Mouse (Mus musculus): ENCODE measurements around the gene Hdac4.

The Hdac4 gene

GRCm38 (mm10) chr1:91962256-91962655 is 233.2 kb downstream of the Hdac4 start:
- peak; percentile 75 for DNase-seq (ENCODE audit: low spot score)

GRCm38 (mm10) chr1:91961231-91961630 is 234.3 kb downstream of the Hdac4 start:
- DNase-seq (ENCODE audit: low spot score), result peak; percentile 33

- DNase-seq (ENCODE audit: low spot score), result no peak
Measured at GRCm38 (mm10) chr1:91959891-91960290, 235.6 kb downstream of the Hdac4 start.

- no peak for DNase-seq (ENCODE audit: low spot score)
Measured at GRCm38 (mm10) chr1:91959044-91959443, 236.5 kb downstream of the Hdac4 start.

GRCm38 (mm10) chr1:91956229-91956628 is 239.3 kb downstream of the Hdac4 start:
- no peak for DNase-seq (ENCODE audit: low spot score)

GRCm38 (mm10) chr1:91954954-91955353 is 240.5 kb downstream of the Hdac4 start:
- DNase-seq (ENCODE audit: low spot score), result no peak

GRCm38 (mm10) chr1:91952912-91953311 is 242.6 kb downstream of the Hdac4 start:
- peak; percentile 35 for DNase-seq (ENCODE audit: low spot score)

GRCm38 (mm10) chr1:91947441-91947840 is 248.1 kb downstream of the Hdac4 start:
- DNase-seq (ENCODE audit: low spot score), result no peak

- DNase-seq (ENCODE audit: low spot score), result no peak
Measured at GRCm38 (mm10) chr1:91942583-91942982, 252.9 kb downstream of the Hdac4 start.

GRCm38 (mm10) chr1:91942031-91942430 is 253.5 kb downstream of the Hdac4 start:
- no peak for DNase-seq (ENCODE audit: low spot score)

GRCm38 (mm10) chr1:91941094-91941493 is 254.4 kb downstream of the Hdac4 start:
- DNase-seq (ENCODE audit: low spot score), result no peak

GRCm38 (mm10) chr1:91935171-91935570 is 260.3 kb downstream of the Hdac4 start:
- no peak for DNase-seq (ENCODE audit: low spot score)

GRCm38 (mm10) chr1:91933681-91934080 is 261.8 kb downstream of the Hdac4 start:
- no peak for DNase-seq (ENCODE audit: low spot score)

GRCm38 (mm10) chr1:91932221-91932620 is 263.3 kb downstream of the Hdac4 start:
- no peak for DNase-seq (ENCODE audit: low spot score)

GRCm38 (mm10) chr1:91931786-91932185 is 263.7 kb downstream of the Hdac4 start:
- DNase-seq (ENCODE audit: low spot score), result no peak

- no peak for DNase-seq (ENCODE audit: low spot score)
Measured at GRCm38 (mm10) chr1:91931196-91931595, 264.3 kb downstream of the Hdac4 start.

GRCm38 (mm10) chr1:91929051-91929450 is 266.4 kb downstream of the Hdac4 start:
- DNase-seq (ENCODE audit: low spot score), result no peak

GRCm38 (mm10) chr1:91927536-91928315 is 267.8 kb downstream of the Hdac4 start:
- no peak for DNase-seq (ENCODE audit: low spot score)

- no peak for DNase-seq (ENCODE audit: low spot score)
Measured at GRCm38 (mm10) chr1:91923567-91923966, 271.9 kb downstream of the Hdac4 start.

- no peak for DNase-seq (ENCODE audit: low spot score)
Measured at GRCm38 (mm10) chr1:91922235-91923152, 273.0 kb downstream of the Hdac4 start.

GRCm38 (mm10) chr1:91921702-91922101 is 273.8 kb downstream of the Hdac4 start:
- no peak for DNase-seq (ENCODE audit: low spot score)

GRCm38 (mm10) chr1:91921279-91921678 is 274.2 kb downstream of the Hdac4 start:
- no peak for DNase-seq (ENCODE audit: low spot score)

GRCm38 (mm10) chr1:91920038-91920589 is 275.4 kb downstream of the Hdac4 start:
- no peak for DNase-seq (ENCODE audit: low spot score)
